Mouse (Mus musculus) lung, postnatal 0 days (tissue): ENCODE results near the gene Spata16. TPM values are rescaled to one million over a fixed set of nuclear protein-coding genes. Genes with fewer than 3 reads are reported as not detected.

Experiments used
- ATAC-seq: fragments of 200-750 bp; cut with Nextera tagmentation; 2 replicates; pipeline ENCODE4 v1.8.0; 2017; ENCODE audit warnings: moderate library complexity
- DNase-seq: peaks from one replicate; pipeline ENCODE4 v3.0.0-alpha.2; 2016; ENCODE audit warnings: low spot score
- H3K27ac ChIP-seq: fragments of 300-500 bp; sonication (generic); 2 replicates; pipeline ENCODE4 v1.5.1; 2014; ENCODE audit warnings: antibody characterized with exemption, mild to moderate bottlenecking, low read length, mixed read lengths
- H3K27me3 ChIP-seq: fragments of 300-500 bp; sonication (generic); replicated peaks from 2 replicates; pipeline ENCODE4 v1.6.1; 2014; ENCODE audit warnings: low read length, mixed read lengths; ENCODE audit not compliant: insufficient read depth
- H3K36me3 ChIP-seq: fragments of 300-500 bp; sonication (generic); 2 replicates; pipeline ENCODE4 v1.6.1; 2014; ENCODE audit warnings: low read length, mixed read lengths; ENCODE audit not compliant: insufficient read depth
- H3K4me1 ChIP-seq: fragments of 300-500 bp; sonication (generic); 2 replicates; pipeline ENCODE4 v1.6.1; 2014; ENCODE audit warnings: antibody characterized with exemption, low read depth, low read length, mixed read lengths; ENCODE audit not compliant: insufficient read depth
- H3K4me2 ChIP-seq: fragments of 300-500 bp; sonication (generic); replicated peaks from 2 replicates; pipeline ENCODE4 v1.6.1; 2014; ENCODE audit warnings: low read depth, mild to moderate bottlenecking, low read length, moderate library complexity, mixed read lengths
- H3K4me3 ChIP-seq: fragments of 300-500 bp; sonication (generic); 2 replicates; pipeline ENCODE4 v1.5.1; 2014; ENCODE audit warnings: low read depth, low read length
- H3K9ac ChIP-seq: fragments of 300-500 bp; sonication (generic); replicated peaks from 2 replicates; pipeline ENCODE4 v1.6.1; 2014; ENCODE audit warnings: low read depth, mild to moderate bottlenecking
- H3K9me3 ChIP-seq: fragments of 300-500 bp; sonication (generic); 2 replicates; pipeline ENCODE4 v1.6.1; 2016; ENCODE audit warnings: low read length, mixed read lengths
- CTCF ChIP-seq: IDR thresholded peaks from 2 replicates; pipeline ENCODE4 v1.5.1; 2016; ENCODE audit warnings: antibody characterized with exemption, mild to moderate bottlenecking
- EP300 ChIP-seq: IDR thresholded peaks from 2 replicates; pipeline ENCODE4 v1.6.1; 2016; ENCODE audit warnings: antibody characterized with exemption, mild to moderate bottlenecking, control low read depth
- WGBS: fragments of 180-500 bp; shearing (Covaris S2); extraction: QIAGEN DNeasy Blood & Tissue Kit; methylation state at CpG from one replicate; pipeline ENCODE4 v1.1.7; 2014; 5-methylcytosine and 5-hydroxymethylcytosine counted together
- polyA plus RNA-seq: library from polyadenylated mRNA; unstranded; fragments of >200 nt; fragmentation: Nextera tagmentation; extraction: Ambion mirVana; gene quantifications from 2 replicates; pipeline ENCODE4 v1.2.1, GENCODE M21; 2015

The Spata16 gene
- polyA plus RNA-seq, 1 experiment from 2014 or later: not detected

- no peaks in the 10 kb centered on the region for H3K27me3 ChIP-seq
- no peak for TF ChIP-seq CTCF
- no peak for TF ChIP-seq EP300
- H3K9me3 ChIP-seq: no peaks in the 10 kb centered on the region
- no peak overlapping the region for H3K4me2 ChIP-seq
- ATAC-seq (no peak), DNase-seq (no peak)
- WGBS: 79% methylated on average over 6 of the region's 6 CpGs
- no peak overlapping the region for H3K27ac ChIP-seq
- H3K9ac ChIP-seq: no peak overlapping the region
- H3K36me3 ChIP-seq: no peaks in the 10 kb centered on the region
- no peaks in the 10 kb centered on the region for H3K4me1 ChIP-seq
- no peak overlapping the region for H3K4me3 ChIP-seq
These were observed 115.0 kb downstream of the Spata16 start for GRCm38 (mm10) chr3:26752441-26752840.

- H3K4me1 ChIP-seq: no peaks in the 10 kb centered on the region
- TF ChIP-seq EP300 (no peak), CTCF (no peak)
- peak; percentile 4 for DNase-seq
- H3K27me3 ChIP-seq: no peaks in the 10 kb centered on the region
- H3K4me2 ChIP-seq: no peak overlapping the region
- H3K4me3 ChIP-seq: no peak overlapping the region
- no peaks in the 10 kb centered on the region for H3K9me3 ChIP-seq
- no peak for ATAC-seq
- H3K27ac ChIP-seq: no peak overlapping the region
- H3K36me3 ChIP-seq: no peaks in the 10 kb centered on the region
- WGBS: 62% methylated on average over 12 of the region's 12 CpGs
- H3K9ac ChIP-seq: no peak overlapping the region
These were observed 156.1 kb downstream of the Spata16 start for GRCm38 (mm10) chr3:26793334-26794101.

- Histone ChIP-seq H3K9me3 (no peaks in the 10 kb centered on the region), H3K36me3 (no peaks in the 10 kb centered on the region), H3K4me1 (no peaks in the 10 kb centered on the region), H3K4me2 (no peak overlapping the region), H3K9ac (no peak overlapping the region), H3K27me3 (no peaks in the 10 kb centered on the region), H3K4me3 (no peak overlapping the region), H3K27ac (no peak overlapping the region)
- WGBS: 87% methylated on average over 7 of the region's 7 CpGs
- ATAC-seq: no peak
- TF ChIP-seq EP300 (no peak), CTCF (no peak)
- no peak for DNase-seq
These were observed 158.6 kb downstream of the Spata16 start for GRCm38 (mm10) chr3:26795851-26796538.

- H3K27ac ChIP-seq: no peak overlapping the region
- no peak overlapping the region for H3K4me3 ChIP-seq
- no peak overlapping the region for H3K4me2 ChIP-seq
- ATAC-seq (no peak), DNase-seq (no peak)
- 68% methylated on average over 1 of the region's 1 CpGs for WGBS
- H3K9me3 ChIP-seq: no peaks in the 10 kb centered on the region
- H3K9ac ChIP-seq: no peak overlapping the region
- no peak for TF ChIP-seq CTCF
- no peak for TF ChIP-seq EP300
- no peaks in the 10 kb centered on the region for H3K4me1 ChIP-seq
- no peaks in the 10 kb centered on the region for H3K36me3 ChIP-seq
- no peaks in the 10 kb centered on the region for H3K27me3 ChIP-seq
These were observed 159.5 kb downstream of the Spata16 start for GRCm38 (mm10) chr3:26796954-26797353.

GRCm38 (mm10) chr3:26814307-26814706 lies 176.9 kb downstream of the Spata16 start:
- no peak overlapping the region for H3K4me3 ChIP-seq
- TF ChIP-seq CTCF: no peak
- no peak for TF ChIP-seq EP300
- H3K36me3 ChIP-seq: no peaks in the 10 kb centered on the region
- WGBS: 77% methylated on average over 8 of the region's 8 CpGs
- no peak overlapping the region for H3K9ac ChIP-seq
- no peaks in the 10 kb centered on the region for H3K9me3 ChIP-seq
- H3K4me1 ChIP-seq: no peaks in the 10 kb centered on the region
- H3K27me3 ChIP-seq: no peaks in the 10 kb centered on the region
- no peak overlapping the region for H3K27ac ChIP-seq
- DNase-seq (no peak), ATAC-seq (no peak)
- H3K4me2 ChIP-seq: no peak overlapping the region

GRCm38 (mm10) chr3:26815764-26816163 lies 178.3 kb downstream of the Spata16 start:
- H3K9ac ChIP-seq: no peak overlapping the region

More at GRCm38 (mm10) chr3:26815764-26816163, 178.3 kb downstream of the Spata16 start:
- ATAC-seq (no peak), DNase-seq (no peak)
- Histone ChIP-seq H3K4me2 (no peak overlapping the region), H3K36me3 (no peaks in the 10 kb centered on the region), H3K27ac (no peak overlapping the region), H3K4me3 (no peak overlapping the region), H3K27me3 (no peaks in the 10 kb centered on the region), H3K4me1 (no peaks in the 10 kb centered on the region), H3K9me3 (no peaks in the 10 kb centered on the region)
- WGBS: 91% methylated on average over 5 of the region's 5 CpGs
- TF ChIP-seq EP300 (no peak), CTCF (no peak)
